Mouse (Mus musculus): ENCODE data around the gene Dus1l.

DNA sequence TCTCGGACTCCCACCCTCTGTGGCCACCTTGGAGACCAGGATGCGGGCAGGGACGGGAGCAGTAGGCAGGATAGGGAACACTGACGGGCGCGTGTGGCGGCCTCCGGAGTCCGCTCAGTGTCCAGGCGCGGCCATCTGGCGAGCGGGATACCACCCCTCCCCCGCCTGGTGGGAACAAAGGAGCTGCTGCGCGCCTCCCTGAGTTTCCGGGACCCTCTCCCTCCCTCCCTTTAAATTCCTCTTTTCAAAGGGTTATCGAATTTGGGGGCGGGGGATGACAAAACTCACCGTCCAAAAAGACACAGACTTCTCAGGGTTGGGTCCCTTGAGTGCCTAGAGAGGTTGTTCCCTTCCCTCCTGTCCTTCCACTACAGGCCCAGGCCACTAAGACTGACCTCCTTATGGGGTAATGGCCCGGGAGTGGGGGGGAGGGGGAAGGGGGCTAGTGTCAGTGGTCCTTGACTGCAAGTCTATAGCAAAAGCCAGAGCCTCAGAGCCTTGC, 28.6 kb upstream of the Dus1l start:
- no peak for TF ChIP-seq POLR2A (IDR thresholded peaks at IDR 0.05; ENCODE audit: control insufficient read depth, low read depth, low read length)
- no peak for TF ChIP-seq CTCF (IDR thresholded peaks at IDR 0.05; ENCODE audit: control insufficient read depth, insufficient read depth, insufficient replicate concordance, low read depth, low read length)
